Mouse (Mus musculus) thymus, adult 2 months (tissue): ENCODE results near the gene Gm20388.

Experiments
- CTCF ChIP-seq: fragments of 200-500 bp; IDR thresholded peaks from 2 replicates; pipeline ENCODE4 v1.5.1; 2012; ENCODE audit warnings: mild to moderate bottlenecking, control low read depth, low read length, moderate library complexity, borderline replicate concordance; ENCODE audit not compliant: control insufficient read depth, poor library complexity, insufficient read depth; ENCODE audit errors: extremely low read depth
- POLR2A ChIP-seq: fragments of 200-500 bp; IDR thresholded peaks from 2 replicates; pipeline ENCODE4 v1.6.1; 2012; ENCODE audit warnings: mild to moderate bottlenecking, low read length, control low read depth, moderate library complexity; ENCODE audit not compliant: control insufficient read depth, poor library complexity, insufficient read depth; ENCODE audit errors: extremely low read depth

GRCm38 (mm10) chr8:120485551-120486476 lies 575.2 kb downstream of the Gm20388 start:
- TF ChIP-seq POLR2A = no peak
- no peak for TF ChIP-seq CTCF
